Mouse (Mus musculus) erythroblast, embryonic 14.5 days (primary cell): ENCODE measurements around the gene Nuak1.

Experiments used
- GATA1 ChIP-seq: IDR thresholded peaks from 2 replicates; pipeline ENCODE4 v1.6.1; 2012; ENCODE audit warnings: low read length, inconsistent platforms, mixed read lengths
- TAL1 ChIP-seq: IDR thresholded peaks from 3 replicates; pipeline ENCODE4 v1.6.1; 2012; ENCODE audit warnings: low read length, inconsistent platforms, mixed read lengths

DNA sequence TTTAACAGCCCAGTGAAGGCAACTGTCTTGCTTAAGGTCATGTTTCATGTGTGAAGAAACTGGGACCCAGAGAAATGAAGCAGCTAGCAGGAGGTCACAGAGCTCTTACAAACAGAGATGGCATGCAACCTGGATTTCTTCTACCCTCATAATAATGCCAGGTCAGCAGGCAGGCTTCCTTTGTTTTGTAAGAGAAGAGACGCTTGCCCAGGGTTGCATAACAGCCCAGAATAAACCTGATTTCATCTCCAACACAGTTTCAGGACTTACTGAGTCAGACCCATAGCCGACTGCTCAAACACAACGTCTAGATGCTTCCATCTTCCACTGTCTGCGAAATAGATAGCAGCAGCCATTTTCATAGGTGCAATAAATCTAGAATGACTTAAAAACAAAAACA, 105.0 kb downstream of the Nuak1 start:
- TF ChIP-seq TAL1 (no peak), GATA1 (no peak)
